Mouse (Mus musculus): ENCODE results near the gene Ddx58.

DNA sequence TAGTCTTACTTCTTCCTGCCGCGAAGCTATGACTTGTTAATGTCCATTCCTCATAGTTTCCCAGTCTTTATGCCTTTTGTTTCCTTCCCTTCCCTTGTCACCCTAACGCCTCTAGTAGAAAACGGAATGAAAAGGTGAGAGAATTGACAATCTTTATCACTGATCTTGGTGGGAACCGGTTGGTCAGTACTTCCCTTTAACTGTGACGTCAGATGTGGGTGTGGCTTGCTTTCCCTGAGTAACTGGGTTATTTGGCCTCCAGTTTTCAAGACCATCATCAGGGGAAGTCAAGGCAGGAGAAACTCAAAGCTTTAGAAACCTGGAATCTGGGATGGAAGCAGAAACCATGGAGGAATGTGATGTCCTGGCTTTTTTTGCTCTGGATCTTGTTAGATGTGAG, 2.3 kb upstream of the Ddx58 start:
- TF ChIP-seq POLR2A (IDR thresholded peaks at IDR 0.05; ENCODE audit: borderline replicate concordance, extremely low read depth, insufficient read depth, insufficient read length, poor library complexity, severe bottlenecking) (no peak), CTCF (IDR thresholded peaks at IDR 0.05; ENCODE audit: borderline replicate concordance, extremely low read depth, insufficient read depth, insufficient read length) (no peak)
